Mouse (Mus musculus): Measurements from ENCODE around the gene Rgs3.

The Rgs3 gene

DNA sequence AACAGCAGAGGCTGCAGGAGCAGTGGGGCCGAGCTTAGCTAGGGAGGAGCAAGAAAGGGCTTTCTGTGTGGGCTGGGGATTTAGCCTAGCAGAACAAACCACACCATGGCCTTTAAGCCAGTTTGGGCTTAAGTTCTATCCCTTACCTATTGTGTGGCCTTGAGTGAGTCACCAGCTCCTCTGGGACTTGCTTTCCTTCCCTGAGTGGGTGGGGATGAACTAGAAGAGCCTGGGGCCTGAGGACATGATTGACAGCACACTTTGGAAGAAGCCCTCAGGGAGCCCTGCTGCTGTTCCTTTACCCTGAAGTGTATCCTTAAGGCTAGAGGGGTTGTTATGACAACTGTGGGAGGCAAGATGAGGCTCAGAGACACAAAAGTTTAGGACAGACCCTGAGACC lies 132.0 kb downstream of the Rgs3 start:
- no peak for DNase-seq (ENCODE audit: low read depth)

DNA sequence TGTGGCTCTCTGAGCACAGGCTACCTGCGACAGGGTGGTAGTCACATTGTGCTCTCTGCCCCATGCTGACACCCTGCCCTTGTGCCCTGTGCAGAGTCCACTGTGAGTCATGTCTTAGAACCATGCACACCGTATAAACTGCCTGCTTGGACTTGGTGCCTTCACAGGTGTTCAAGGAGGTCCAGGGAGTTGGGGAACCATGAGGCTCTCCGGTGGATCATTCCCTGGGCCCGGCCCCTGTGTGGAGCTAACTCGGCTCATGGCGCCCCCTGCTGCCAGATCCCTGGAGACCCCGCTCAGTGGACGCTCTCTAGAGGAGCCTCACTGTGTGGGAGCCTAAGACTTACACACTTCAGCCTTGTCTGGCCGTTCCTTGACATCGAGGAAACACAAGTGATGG lies 134.2 kb downstream of the Rgs3 start:
- no peak for DNase-seq (ENCODE audit: low read depth)

DNA sequence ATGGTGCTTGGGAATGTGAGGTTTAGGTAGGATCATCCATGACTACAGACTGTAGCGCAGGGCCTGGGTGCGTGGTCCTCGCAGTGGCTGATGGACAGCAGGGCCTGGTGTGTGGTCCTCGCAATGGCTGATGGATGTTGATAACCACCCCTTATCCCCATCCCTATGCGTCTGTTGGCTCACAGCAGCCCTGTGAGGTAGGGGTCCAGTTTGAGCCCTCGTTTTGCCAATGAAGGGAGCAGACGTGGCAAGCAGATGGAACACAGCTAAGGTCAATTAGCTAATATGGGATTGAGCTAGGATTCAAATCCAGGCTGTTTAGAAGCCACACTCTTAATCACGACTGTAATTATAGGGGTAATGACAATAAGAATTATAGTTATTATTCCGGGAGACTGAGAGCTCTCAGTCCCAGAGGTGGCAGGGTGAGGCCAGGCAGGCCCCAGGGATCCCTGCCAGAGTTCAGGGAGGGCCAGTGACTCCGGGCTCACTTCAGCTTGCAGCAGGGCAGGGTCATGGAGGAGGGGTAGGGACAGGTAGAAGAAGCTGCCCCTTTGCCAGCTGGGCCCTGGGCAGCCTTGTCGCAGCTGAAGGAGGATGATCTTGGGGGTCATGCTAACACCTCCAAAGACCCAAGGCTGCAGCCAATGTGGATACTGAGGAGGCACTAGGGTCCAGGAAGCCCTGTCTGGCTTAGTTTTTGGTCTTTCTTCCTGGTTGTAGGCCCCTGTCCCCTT lies 135.2 kb downstream of the Rgs3 start:
- DNase-seq (ENCODE audit: low read depth) = no peak

DNA sequence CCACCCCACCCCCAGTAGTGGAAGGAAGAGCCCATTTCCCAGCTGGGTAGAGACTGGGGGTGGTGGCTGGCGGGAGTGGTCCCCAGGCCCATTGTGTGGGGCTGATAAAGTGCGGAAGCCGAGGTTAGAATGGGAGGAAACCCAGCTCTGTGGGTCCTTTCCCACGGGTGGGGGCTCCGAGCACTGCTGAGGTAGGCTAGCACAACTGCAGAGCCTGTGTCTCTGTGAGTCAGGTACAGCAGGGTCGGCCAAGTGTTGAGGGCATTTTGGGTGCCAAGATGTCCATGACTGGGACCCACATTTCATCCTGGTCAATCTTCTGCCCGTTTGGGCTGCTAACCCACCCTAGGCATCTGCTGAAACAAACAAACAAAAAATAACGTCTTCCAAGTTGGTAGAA lies 135.9 kb downstream of the Rgs3 start:
- DNase-seq (ENCODE audit: low read depth) = no peak

DNA sequence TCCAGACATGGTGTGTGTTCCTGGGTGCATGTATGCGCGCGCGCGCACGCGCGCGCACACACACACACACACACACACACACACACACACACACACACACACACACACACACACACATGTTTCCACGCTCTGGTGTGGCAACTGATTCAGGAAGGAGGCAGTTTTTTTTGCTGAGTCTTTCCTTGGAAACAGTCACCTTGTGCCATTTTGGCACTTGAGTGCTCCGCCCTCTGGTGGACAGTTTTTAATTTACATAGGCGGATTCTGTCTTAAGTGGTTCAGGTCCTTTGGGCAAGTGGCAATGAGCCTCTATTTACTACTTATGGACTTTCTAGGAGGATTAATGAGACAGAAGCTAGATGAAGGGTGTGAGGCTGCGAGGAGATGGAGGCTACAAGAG lies 136.3 kb downstream of the Rgs3 start:
- DNase-seq (ENCODE audit: low read depth) = peak; percentile 83

DNA sequence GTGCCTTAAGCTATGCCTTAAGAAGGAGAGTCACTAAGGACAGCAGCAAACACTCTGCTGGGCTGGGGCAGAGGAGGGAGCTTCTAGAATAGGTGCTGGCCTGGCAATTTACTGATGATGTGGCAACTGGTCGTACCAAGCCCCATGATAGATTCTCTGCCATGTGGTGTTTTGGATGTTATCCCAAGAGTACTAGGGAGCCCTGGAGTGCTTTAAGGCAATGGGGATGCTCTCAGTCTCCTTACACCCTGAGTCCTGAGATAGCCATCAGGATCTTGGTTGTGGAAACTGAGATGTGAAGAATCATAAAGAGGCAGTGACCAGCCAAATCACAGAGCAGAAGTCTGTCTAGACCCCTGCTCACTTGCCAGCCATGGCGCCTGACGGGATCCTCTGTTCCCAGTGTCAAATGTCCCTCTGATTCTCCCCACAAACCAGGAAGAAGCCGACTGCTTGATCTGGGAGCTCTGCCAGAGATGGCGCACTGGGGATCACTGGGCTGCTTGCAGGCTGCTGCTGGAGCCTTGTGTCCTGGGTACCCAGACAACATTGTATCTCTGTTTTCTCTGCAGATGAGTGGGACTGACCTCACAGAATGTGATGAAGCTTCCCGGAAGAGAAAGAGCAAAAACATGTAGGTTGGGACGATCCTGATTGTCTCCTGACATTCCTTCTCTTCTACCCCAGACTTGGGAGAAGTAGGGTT lies 137.2 kb downstream of the Rgs3 start:
- no peak for DNase-seq (ENCODE audit: low read depth)

DNA sequence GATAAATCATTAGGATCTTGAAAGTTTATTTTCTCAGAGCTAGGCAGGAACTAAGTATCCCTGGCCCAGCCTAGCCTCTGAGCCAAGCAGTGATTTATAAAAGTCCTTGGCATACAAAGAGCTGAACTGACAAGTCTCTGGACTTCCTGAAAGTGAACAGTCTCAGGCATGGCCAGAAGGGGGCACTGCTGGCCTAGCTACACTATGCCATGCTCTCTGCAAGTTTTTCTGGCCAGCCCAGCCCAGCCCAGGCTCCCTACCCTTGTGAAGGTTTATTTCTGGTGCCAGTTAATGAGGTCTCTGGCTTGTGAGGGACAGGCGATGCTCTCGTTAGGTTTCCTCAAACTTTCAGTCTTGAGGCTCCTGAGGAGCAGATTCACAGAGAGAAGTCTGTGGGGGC lies 137.8 kb downstream of the Rgs3 start:
- DNase-seq (ENCODE audit: low read depth) = peak; percentile 78

DNA sequence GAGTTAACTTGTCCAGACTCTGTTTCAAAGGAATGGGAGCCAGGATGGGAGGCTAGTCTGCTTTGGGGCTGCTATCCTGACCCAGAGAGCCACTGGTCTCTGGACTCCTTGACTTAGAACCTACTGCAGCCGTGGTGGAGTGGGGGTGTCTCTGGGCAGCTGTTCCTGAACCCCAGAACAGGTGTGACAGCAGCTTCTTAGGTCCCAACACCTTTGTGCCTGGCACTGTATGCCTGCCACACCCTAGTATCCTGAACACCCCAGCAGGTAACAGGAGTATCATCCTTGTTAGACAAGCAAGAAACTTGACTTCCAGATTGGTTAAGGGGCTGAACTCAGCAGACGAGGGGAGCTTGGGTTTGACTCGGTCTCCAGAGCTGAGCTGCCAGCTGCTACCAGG lies 138.9 kb downstream of the Rgs3 start:
- no peak for DNase-seq (ENCODE audit: low read depth)

DNA sequence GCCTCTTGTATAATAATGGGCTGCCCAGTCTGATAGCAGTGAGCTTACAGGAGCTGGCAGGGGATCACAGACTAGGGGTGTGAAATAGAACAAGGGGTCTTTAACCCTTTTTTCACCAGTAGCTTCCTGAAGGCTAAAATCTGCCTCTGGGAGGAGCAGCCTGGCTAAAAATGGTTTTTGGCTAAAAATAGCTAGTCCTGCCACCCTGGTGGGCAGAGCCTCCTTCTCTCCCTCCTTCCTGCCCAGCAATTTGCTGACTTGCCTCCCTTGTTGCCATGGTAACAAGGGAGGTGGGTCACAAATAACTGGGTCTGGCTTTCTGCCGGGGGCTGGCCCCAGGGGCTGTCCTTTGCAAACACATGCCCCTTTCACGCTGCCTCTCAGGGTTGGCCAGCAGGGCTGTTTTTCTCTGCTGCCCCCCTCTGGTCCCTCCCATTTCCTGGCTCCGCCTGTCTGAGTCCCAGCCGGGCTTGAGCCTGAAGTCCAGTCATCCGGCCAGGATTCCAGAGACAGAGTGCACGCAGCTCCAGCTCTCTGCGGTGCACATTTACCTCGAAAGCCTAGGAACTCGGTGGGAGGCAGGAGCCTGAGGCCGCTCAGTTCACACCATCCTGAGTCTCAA lies 139.7 kb downstream of the Rgs3 start:
- peak; percentile 76 for DNase-seq (ENCODE audit: low read depth)

DNA sequence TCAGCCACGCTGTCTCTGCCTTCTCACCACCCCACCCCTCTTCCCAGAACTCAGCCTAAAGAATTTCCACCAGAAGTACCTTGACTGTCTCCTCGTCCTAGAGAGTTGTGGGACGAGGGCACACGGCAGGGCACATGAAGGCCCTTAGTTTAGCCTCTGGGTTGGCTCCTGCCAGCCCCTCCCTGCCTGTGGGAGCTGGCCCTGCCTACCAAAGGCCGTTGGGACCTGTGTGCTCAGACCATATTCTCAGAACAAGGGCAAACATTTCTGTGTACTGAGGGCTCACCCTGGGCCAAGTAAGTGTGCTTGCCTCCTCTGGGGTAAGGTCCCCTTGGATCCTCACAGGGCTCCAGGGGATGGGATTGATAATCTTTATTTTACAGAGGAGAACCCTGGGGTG lies 140.8 kb downstream of the Rgs3 start:
- no peak for DNase-seq (ENCODE audit: low read depth)

DNA sequence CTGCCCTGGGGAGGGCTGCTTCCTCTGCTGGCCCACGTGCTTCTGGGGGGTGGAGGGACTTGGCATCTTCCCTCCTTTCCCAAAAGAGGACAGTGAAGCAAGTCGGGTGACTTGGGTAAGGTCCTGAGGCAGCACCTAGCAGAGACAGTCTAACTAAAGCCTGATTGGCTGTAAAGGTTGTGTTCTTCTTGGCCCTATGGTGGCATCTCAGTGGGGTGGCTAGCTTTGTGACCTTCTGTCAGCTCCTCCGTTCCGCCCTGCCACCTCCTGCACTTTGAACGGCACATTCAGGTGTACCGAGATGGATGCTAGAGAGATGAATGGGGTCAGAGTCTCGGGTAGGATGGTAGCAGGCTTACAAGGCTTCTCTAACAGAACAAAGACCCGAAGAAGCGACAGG lies 143.5 kb downstream of the Rgs3 start:
- DNase-seq (ENCODE audit: low read depth) = no peak

DNA sequence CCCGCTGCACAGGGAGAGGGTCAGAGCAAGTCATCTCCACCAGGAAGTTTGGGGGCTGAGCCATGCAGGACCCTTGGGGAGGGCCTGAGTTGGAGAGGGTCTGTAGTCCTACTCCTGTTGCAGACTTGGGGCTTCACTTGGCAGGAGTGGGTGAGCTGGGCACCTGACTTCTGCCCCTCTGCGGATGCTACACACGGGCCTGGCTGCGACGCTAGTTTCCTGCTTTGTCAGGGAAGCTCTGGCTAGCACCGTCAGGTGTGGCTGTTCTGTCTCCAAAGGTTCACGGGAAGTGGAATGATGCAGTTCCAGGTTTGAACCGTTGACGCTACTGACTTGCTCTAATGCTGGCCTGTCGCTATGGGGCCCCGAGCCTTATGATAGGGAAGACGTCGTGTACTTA lies 144.6 kb downstream of the Rgs3 start:
- no peak for DNase-seq (ENCODE audit: low read depth)

DNA sequence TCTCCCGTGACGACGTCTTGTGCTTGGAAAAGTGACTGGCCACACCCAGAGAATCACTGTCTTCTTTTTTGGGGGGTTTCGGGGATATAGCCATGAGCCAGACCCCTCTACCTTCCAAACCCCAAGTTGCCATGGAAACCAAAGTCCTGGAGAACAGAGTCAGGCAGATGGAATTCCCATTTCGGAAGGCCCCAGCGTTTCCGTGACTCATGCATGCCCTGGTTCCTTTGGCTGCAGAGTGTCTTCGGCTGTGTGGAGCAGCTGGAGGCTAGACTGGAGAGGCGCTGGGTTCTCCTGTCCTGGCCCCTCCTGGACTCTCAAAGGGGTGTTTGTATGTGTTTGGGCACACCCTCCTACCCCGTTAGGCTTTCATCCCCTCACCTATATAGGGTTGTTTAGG lies 145.4 kb downstream of the Rgs3 start:
- no peak for DNase-seq (ENCODE audit: low read depth)

DNA sequence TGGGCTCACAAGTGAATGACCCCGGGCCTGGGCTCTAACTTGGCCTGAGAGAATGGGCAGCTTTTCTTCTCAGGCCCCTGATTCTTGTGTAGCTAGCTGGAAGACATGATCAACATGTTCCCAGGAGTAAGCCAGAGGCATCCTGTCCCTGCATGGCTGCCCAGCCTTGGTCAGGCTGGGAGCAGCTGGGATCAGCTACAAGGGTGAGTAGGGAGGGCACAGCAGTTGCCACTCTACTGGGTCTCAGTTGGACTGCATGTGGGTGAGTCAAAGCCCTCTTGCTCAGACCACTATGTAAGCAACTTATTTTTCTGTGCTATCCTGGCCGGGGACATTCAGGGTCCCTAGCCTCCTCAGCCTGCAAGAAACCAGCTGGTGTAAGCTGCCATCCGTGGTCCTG lies 146.1 kb downstream of the Rgs3 start:
- no peak for DNase-seq (ENCODE audit: low read depth)

DNA sequence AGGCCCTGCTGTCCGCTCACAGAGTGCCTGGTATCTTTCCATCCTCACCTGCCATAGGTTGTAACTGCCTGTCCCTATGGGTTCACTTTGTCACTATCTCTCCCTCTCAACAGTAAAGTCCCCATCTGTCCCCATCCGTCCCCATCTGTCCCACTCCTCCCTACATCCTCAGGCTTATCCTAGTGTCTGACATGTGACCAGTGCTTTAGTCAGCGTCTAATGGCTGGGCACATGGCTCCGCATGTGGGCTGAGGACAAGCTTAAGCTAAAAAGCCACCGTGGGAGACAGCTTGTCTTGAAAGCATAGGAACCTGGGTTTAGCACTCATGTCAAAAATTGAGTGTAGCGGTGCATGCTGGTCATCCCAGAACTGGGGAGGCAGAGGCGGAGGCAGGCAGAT lies 148.4 kb downstream of the Rgs3 start:
- no peak for DNase-seq (ENCODE audit: low read depth)

DNA sequence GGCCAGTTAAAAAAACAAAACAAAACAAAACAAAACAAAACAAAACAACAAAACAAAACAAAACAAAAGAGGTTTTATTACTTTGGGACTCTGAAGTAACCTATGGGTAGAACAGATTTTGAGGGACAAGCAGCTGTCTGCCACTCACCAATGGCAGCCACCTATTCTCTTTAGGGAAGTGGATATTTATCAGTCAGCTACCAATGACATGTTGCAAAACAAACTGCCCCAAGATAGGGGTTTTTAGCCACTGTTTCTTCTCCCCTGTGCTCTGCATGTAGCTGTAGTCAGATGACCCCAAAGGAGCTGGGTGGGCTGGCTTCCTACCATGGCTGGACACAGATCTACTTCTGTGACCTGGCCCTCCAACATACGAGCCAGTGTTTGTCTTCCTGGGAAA lies 149.3 kb downstream of the Rgs3 start:
- no peak for DNase-seq (ENCODE audit: low read depth)

DNA sequence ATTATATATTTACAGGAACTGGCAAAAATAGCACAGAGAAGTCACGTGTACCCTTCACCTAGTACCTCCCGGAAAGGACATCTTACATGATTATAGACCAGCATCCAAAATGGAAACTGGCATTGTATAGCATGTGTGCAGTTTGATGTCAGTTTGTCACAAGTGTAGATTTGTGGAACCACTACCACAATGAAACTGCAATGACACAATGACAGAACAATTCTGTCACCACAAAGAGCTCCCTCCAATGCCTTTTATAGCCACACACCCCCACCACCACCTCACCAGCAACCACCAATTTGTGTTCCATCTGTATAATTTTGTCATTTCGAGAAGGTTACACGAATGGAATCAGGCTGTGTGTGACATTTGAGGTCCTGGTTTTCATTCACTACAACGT lies 149.8 kb downstream of the Rgs3 start:
- DNase-seq (ENCODE audit: low read depth) = no peak

DNA sequence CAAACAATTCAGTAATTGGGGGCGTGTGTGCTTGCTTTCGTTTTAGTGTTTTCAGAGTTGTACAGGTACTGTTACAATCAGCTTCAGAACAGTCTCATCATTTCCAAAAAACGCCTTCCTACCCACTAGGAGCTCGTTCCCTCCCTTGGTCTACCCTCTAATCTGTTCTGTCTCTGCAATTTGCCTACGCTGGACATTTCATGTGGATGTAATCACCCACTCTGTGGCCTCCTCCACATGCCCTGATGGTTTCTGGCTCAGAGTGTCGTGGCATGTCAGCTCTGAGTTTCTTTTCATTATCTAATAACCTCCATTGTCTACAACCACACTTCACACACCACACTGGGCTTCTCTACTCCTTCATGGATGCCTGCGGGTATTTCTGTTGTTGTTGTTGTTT lies 151.5 kb downstream of the Rgs3 start:
- no peak for DNase-seq (ENCODE audit: low read depth)

DNA sequence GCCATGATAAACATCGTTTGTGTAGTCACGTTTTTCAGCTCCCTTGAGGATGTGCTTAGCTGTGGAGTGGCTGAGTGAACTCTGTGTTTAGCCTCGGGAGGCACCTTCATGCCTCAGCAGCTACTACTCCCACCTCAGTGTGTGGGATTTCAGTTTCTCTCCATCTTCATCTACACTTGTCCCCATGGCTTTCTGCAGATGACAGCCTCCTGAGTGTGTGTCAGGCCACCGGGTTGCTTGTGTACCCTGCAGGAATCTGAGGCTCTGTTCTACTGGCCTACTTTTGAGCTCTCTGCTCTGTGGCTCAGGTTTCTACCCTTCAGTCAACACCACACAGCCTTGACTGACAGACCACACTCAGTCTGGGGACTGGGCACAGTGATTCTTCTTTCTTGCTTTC lies 151.9 kb downstream of the Rgs3 start:
- DNase-seq (ENCODE audit: low read depth) = no peak

DNA sequence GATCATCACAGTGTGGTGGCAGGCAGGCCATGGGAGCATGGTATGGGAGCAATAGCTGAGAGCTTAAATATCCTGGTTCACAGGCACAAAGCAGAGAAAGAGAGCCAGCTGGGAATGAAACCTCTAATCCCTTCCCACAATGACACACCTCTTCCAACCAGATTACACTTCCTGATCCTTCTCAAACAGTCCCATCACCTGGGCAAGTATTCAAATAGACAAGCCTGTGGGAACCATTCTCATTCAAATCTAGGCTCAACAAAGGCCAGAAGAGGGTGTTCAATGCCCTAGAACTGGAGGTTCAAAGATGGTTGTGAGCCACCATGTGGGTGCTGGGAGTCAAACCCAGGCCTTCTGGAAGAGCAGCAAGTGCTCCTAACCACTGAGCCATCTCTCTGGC lies 161.2 kb downstream of the Rgs3 start:
- DNase-seq (ENCODE audit: low read depth) = no peak

DNA sequence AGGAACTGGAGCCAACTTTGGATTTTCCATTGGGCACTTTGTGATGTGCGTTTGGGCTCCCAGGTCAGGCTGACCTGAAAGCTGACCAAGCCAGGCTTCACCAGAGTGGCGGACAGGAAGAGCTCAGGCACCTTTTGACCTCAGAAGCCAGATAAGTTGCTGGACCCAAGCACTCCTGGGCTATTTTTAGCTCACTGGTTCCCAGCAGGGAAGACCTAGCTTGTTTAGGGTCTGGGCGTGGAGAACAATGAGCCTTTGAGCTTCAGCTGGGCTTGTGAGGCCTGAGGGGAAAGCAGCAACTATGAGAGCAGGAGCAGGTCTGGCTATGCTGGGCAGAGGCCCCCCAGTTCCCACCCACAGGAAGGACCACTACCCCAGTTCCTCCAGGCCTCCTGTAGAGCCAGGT lies 162.4 kb downstream of the Rgs3 start:
- DNase-seq (ENCODE audit: low read depth) = no peak

DNA sequence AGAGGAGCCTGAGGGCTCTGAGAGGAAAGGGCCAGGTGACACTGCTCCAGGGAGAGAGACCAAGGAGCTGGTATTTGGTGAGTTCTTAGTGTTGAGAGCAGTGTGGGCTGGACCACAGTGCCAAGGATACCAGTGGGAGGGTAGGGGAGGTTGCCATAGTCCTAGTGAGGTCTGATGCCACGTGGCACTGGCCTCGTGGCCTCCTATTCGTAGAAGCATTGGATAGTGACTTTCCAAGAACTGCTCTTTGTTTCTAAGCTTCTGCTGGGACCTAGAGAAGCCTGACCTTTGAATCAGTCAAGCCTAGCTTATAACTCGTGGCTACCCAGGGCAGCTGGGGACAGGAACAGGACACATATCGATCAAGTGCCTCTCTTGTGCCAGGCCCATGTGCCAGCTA lies 164.1 kb downstream of the Rgs3 start:
- no peak for DNase-seq (ENCODE audit: low read depth)

DNA sequence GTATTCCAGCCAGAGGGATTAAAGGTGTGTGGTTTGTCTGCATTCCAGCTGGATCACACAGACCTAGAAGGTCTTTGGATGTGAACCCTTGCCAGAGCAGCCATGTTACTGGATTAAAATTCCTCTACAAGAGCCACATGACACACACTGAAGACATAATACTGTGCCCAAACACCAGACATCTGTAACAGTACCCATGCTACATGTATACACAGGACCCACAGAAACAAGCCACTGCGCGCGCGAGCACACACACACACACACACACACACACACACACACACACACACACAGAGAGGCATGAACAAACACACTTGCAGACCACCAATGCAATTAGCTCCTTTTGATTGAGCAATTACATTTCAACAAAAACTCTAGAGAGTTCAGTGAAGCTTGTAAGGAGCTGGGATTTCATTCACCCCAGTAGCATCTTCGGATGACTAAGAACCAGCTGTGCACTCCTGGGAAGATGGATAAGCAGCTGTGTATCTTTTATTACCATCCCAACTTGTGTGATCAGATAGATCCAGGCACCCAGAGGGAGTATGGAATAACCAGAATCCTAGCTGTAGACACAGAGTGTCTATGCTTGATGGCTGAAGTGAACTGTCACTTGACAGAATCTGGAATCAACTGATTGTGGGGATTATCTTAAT lies 166.8 kb downstream of the Rgs3 start:
- DNase-seq (ENCODE audit: low read depth) = no peak

Data from 416B (cell line).